Mouse (Mus musculus): ENCODE data around the gene Phospho1.

Gene Phospho1

DNA sequence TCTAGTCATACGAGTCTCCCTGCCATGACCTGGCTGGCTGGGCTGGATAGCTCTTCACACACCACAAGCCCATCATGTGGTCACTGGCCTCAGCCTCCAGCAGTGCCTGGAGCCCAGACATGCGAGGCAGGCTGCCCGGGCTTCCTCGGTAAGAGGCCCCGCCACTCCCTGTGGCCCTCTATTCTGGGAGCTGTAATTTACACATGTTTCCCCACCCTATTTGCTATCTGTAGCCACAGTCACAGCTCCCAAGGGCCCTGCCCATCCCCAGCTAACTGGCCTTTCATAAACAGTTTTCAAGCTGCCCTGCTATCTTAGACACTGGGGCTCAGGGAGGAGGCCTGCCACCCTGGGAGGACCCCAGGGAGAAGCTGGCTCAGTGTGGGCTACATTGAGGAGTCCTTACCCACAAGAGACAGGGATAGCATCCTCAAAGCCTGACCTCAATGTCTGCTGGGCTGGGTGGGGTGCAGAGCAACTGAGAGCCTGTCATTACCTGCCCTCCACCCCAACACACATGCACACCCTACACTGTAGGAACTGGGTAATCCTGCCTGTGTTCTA, 15.8 kb upstream of the Phospho1 start:
- in situ Hi-C loops (cut with MboI; ENCODE audit: low pct_unique_long_range_greater_than_20kb in 1 of 2, low sequenced_read_pairs in 2 of 2, unreplicated experiment in 1 of 2): no loop called here

DNA sequence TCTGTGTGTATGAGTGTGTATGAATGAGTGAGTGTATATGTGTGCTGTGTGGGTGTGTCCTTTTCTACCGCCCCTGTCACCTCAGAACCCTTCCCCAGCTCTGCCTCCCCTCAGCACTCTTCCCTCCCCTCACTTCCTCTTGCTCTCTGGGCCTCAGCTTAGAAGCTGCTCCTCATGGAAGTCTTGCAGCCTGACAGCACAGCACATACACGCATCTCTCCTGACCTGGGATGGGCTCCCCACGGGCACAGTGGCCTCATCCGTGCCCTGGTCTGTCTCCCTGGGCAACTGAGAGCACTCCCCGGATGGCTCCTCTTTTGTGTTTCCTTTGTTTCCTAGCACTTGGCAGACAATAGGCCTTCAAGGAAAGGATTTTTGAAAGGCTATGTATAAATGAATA, 14.7 kb upstream of the Phospho1 start:
- in situ Hi-C loops (cut with MboI; ENCODE audit: low pct_unique_long_range_greater_than_20kb in 1 of 2, low sequenced_read_pairs in 2 of 2, unreplicated experiment in 1 of 2): no loop called here

GRCm38 (mm10) chr11:95810828-95811227, 13.5 kb upstream of the Phospho1 start:
- in situ Hi-C loops (cut with MboI; ENCODE audit: low pct_unique_long_range_greater_than_20kb in 1 of 2, low sequenced_read_pairs in 2 of 2, unreplicated experiment in 1 of 2): no loop called here

DNA sequence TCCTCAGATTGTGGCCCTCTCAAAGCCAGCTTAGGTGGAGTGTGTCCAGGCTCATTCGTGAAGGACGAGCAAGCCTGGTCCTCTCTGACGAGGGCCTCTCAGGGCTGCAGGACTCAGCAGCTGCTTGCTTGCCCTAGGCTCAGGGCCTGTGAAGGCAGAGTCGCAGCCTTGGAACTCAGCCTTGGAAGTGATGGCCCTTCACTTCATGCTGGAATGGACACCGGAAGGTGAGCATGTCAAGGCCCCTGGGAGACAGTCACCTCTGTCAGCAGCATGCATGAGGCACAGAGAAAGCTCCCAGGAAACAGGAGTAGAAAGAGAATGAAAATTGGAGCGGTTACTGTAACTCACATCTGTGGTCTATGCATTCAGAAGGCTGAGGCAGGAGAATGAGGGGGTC, 12.6 kb upstream of the Phospho1 start:
- in situ Hi-C loops (cut with MboI; ENCODE audit: low pct_unique_long_range_greater_than_20kb in 1 of 2, low sequenced_read_pairs in 2 of 2, unreplicated experiment in 1 of 2): no loop called here

DNA sequence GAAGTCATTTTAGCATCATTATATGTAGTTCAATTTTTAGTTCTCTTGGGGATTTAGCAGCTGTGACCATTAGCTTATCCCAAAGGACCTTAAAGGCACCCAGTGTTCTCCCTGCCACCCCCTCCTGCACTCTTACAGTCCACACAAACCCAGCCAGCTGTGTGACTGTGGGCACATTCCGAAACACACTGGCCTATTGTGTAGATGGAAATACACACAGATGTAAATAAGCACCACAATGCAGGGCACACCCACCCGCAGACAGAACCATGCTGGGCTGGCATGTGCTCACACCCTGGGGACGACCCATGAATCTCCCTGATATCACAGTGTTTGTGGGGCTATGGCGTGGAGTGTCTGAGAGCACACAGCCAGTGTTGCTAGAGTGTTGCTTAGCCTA, 12.1 kb upstream of the Phospho1 start:
- in situ Hi-C loops (cut with MboI; ENCODE audit: low pct_unique_long_range_greater_than_20kb in 1 of 2, low sequenced_read_pairs in 2 of 2, unreplicated experiment in 1 of 2): no loop called here

- in situ Hi-C loops (cut with MboI; ENCODE audit: low pct_unique_long_range_greater_than_20kb in 1 of 2, low sequenced_read_pairs in 2 of 2, unreplicated experiment in 1 of 2): no loop called here
Observed at GRCm38 (mm10) chr11:95814101-95814500, 10.2 kb upstream of the Phospho1 start.

- in situ Hi-C loops (cut with MboI; ENCODE audit: low pct_unique_long_range_greater_than_20kb in 1 of 2, low sequenced_read_pairs in 2 of 2, unreplicated experiment in 1 of 2): no loop called here
Observed at GRCm38 (mm10) chr11:95814857-95815256, 9.4 kb upstream of the Phospho1 start.

GRCm38 (mm10) chr11:95815412-95815811, 8.9 kb upstream of the Phospho1 start:
- in situ Hi-C loops (cut with MboI; ENCODE audit: low pct_unique_long_range_greater_than_20kb in 1 of 2, low sequenced_read_pairs in 2 of 2, unreplicated experiment in 1 of 2): no loop called here

- in situ Hi-C loops (cut with MboI; ENCODE audit: low pct_unique_long_range_greater_than_20kb in 1 of 2, low sequenced_read_pairs in 2 of 2, unreplicated experiment in 1 of 2): no loop called here
Observed at GRCm38 (mm10) chr11:95819138-95819537, 5.2 kb upstream of the Phospho1 start.

- in situ Hi-C loops (cut with MboI; ENCODE audit: low pct_unique_long_range_greater_than_20kb in 1 of 2, low sequenced_read_pairs in 2 of 2, unreplicated experiment in 1 of 2): no loop called here
Observed at GRCm38 (mm10) chr11:95821511-95821910, 2.8 kb upstream of the Phospho1 start.

DNA sequence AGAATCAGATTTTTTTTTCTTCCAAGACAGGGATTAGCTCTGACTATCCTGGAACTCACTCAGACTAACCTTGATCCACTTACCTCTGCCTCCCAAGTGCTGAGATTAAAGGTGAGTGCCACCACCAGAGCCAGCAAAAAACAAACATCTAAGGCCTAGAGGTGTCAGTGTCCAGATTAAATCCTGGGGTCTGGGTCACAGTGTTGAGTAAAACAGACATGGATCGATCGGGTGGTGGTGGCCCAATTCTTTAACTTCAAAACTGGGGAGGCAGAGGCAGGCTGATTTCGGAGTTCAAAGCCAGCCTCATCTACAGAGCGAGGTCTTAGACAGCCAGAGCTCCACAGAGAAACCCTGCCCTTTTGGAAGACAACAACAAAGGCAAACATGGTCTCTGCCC, 1.9 kb upstream of the Phospho1 start:
- in situ Hi-C loops (cut with MboI; ENCODE audit: low pct_unique_long_range_greater_than_20kb in 1 of 2, low sequenced_read_pairs in 2 of 2, unreplicated experiment in 1 of 2): no loop called here

GRCm38 (mm10) chr11:95824877-95825243, 561 bp downstream of the Phospho1 start:
- in situ Hi-C loops (cut with MboI; ENCODE audit: low pct_unique_long_range_greater_than_20kb in 1 of 2, low sequenced_read_pairs in 2 of 2, unreplicated experiment in 1 of 2): no loop called here

GRCm38 (mm10) chr11:95825625-95826024, 1.3 kb downstream of the Phospho1 start:
- in situ Hi-C loops (cut with MboI; ENCODE audit: low pct_unique_long_range_greater_than_20kb in 1 of 2, low sequenced_read_pairs in 2 of 2, unreplicated experiment in 1 of 2): no loop called here

GRCm38 (mm10) chr11:95826317-95827167, 2.2 kb downstream of the Phospho1 start:
- in situ Hi-C loops (cut with MboI; ENCODE audit: low pct_unique_long_range_greater_than_20kb in 1 of 2, low sequenced_read_pairs in 2 of 2, unreplicated experiment in 1 of 2): no loop called here

DNA sequence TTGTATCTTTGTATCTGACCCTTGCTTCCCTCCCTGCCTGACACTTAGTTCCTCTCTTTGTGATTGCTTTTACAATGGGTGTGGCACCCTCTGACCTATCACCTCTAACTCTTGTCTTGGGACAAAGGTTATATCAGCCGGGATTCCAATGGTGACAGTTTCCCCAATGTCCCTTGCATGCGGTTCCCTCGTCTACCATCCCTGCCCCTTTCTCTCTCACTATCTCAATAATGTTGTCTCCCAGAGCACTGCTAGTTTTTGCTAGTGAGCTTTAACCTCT, 2.8 kb downstream of the Phospho1 start:
- in situ Hi-C loops (cut with MboI; ENCODE audit: low pct_unique_long_range_greater_than_20kb in 1 of 2, low sequenced_read_pairs in 2 of 2, unreplicated experiment in 1 of 2): no loop called here

DNA sequence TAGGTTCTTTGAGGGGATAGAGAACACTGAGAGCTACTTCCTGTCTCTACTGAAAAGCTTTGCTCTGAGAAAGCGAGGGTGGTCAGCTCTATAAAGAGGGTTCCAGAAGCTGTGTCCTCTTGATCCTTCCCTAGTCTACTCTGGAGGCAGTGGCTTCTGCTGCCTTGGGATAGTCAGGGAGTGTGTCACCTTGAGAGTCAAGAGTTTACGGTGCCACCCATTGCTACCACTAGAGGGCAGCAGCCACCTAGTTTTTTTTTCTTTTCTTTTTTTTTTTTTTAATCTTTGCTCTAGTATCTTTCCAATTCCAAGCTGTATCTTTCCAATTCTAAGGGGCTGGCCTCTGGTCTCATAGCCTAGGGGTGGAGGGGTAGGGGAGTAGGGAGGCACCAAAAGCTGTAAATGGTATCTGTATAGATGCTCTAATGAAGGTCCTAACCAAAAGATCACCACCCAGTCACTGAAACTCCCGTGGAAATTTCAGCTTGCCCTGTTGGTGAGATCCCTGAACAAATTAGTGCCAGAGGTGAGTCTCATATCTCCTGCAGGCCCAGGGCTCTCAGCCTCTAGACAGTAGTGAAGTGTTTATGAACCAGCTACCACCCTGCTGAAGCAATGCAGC, 3.3 kb downstream of the Phospho1 start:
- in situ Hi-C loops (cut with MboI; ENCODE audit: low pct_unique_long_range_greater_than_20kb in 1 of 2, low sequenced_read_pairs in 2 of 2, unreplicated experiment in 1 of 2): no loop called here

- in situ Hi-C loops (cut with MboI; ENCODE audit: low pct_unique_long_range_greater_than_20kb in 1 of 2, low sequenced_read_pairs in 2 of 2, unreplicated experiment in 1 of 2): no loop called here
Observed at GRCm38 (mm10) chr11:95828181-95828964, 4.1 kb downstream of the Phospho1 start.

DNA sequence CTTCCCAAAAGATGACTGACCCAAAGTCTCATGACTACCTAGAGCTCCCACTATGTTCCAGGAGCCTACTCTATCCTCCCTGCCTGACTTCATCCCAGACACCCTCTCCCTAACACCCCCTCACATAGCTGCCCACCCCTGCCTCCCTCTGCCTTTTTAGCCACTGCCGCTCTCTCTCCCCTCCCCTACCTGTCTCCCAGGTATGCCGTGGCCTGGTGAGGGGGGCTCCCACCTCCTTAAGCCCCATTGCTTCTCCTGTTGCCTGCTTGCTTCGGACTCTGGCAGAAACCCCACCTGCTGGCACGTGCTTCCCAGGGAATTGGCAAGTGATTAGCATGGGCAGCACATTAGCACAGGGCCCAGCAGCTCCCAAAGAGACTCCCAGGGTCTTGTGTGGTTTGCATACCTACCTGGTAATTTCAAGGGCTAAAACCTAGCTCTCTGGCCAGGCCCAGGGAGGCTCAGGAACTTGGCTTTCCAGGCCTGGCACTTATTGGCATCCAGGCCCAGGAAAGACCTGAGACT, 5.3 kb downstream of the Phospho1 start:
- in situ Hi-C loops (cut with MboI; ENCODE audit: low pct_unique_long_range_greater_than_20kb in 1 of 2, low sequenced_read_pairs in 2 of 2, unreplicated experiment in 1 of 2): no loop called here

Measured in mouse embryonic stem cell (cell line).